Mouse (Mus musculus): ENCODE measurements around the gene Plcd3.
A peak's percentile ranks its signal among the peaks of the same experiment; 100 is the strongest.

Plcd3 gene

GRCm38 (mm10) chr11:103117591-103118009, 16.1 kb upstream of the Plcd3 start:
- DNase-seq (ENCODE audit: low spot score) = peak; percentile 62

GRCm38 (mm10) chr11:103116959-103117590, 15.6 kb upstream of the Plcd3 start:
- DNase-seq (ENCODE audit: low spot score) = peak; percentile 78

GRCm38 (mm10) chr11:103116008-103116818, 14.8 kb upstream of the Plcd3 start, which contains the start of gene Hexim1:
Gene Hexim1, plus strand, starts transcription at chr11:103116231.
- DNase-seq (ENCODE audit: low spot score) = peak; percentile 100

- DNase-seq (ENCODE audit: low spot score) = peak; percentile 82
These were observed 13.9 kb upstream of the Plcd3 start for GRCm38 (mm10) chr11:103115163-103116007.

DNA sequence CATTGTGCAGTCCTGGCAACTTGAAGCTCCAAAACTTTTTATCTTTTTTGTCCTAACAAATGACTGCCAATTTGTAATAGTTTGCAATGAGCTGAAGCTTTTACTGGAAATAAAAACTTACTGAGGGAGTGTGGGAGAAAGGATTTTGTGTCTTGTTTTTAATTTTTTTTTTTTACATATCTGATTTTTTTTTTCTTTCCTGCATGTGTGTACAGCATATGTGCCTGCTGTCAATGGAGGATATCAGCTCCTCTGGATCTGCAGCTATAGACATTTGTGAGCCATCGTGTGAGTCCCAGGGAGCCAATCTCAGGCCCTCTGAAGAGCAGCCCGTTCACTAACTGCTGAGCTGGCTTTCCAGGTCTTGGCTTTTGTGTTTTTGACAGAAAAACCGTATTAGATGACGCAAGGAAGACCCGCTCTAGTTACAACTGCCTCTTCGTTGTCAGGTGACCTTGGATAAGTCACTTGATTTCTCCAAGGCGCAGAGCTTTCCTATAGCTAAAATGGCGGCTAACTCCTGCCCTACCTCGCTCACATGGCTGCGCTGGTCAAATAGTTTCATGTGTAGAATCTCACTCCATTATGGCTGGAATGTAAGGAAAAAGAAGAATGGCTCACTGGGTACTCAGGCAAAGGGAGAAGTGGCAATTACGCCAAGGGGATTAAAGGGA, 12.9 kb upstream of the Plcd3 start:
- no peak for DNase-seq (ENCODE audit: low spot score)

- DNase-seq (ENCODE audit: low spot score) = peak; percentile 12
These were observed 12.3 kb upstream of the Plcd3 start for GRCm38 (mm10) chr11:103113771-103114170.

DNA sequence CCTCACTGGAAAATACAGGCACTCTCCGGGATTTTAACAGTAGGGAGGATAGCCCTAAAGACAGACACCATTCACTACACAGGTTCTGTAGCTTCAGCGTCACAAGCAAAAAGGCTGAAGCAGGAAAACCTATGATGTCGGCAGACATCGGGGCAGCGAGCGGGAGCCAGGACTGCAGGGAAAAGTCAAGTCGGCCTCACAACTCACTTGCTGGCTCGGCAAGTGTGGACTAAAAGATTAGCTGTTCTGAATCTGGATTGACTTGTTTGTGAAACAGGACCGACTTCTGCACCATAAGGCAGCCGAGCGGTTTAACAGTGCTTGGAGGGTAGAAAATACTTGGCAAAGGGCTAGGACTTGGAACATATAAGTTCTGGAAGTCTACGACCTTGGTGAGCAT, 11.5 kb upstream of the Plcd3 start:
- DNase-seq (ENCODE audit: low spot score) = peak; percentile 40

DNA sequence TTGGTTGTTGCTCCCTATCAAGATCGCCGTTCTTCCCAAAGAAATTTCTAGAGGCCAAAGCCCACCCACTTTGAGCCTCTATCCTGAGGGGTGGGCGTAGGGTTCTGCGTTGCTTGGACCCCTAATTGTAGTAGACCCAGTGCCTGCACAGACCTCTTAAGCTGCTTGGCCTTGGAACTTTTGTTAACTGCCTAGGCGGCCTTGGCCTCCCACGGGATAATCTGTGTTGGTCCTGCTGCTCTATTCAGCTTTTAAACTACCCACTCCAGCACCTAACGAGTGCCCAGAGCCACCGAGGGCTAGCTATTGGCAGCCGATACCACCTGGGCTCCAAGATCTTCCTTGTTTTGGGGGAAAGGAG, 11.1 kb upstream of the Plcd3 start:
- DNase-seq (ENCODE audit: low spot score) = no peak

DNA sequence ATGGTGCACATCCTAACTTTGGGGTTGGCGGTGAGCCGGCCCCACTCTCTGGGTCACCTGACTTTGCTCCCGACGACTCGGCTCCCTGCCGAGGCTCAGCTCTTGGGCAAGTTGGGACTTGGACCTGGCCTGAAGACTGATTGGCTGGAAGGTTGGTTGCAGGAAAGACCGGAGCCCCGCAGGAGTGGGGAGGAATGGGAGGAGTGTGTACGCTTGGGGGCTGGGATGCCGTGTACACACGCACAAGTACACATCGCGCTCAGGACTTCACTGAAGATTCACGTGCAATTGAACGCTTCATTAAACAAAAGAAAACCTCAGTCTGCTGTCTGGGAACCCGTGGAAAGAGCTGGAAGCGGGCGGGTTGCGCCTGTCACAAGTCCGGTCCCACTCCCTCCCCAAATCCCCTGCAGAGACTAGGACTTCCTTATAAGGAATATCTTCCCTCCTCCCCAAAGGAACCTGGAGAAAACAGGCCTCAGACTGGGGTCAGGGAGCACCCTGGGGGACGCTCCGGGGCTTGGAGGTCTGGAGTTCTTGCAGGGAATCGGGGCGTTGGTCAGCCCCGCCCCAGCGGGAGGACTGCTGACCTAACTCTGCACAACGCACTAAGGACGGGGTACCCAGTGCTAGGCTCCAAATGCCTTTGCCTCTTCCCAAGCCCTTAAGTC, 10.6 kb upstream of the Plcd3 start:
- DNase-seq (ENCODE audit: low spot score) = peak; percentile 92

GRCm38 (mm10) chr11:103111301-103111700, 9.8 kb upstream of the Plcd3 start:
- no peak for DNase-seq (ENCODE audit: low spot score)

- DNase-seq (ENCODE audit: low spot score) = no peak
These were observed 4.9 kb upstream of the Plcd3 start for GRCm38 (mm10) chr11:103106386-103106785.

DNA sequence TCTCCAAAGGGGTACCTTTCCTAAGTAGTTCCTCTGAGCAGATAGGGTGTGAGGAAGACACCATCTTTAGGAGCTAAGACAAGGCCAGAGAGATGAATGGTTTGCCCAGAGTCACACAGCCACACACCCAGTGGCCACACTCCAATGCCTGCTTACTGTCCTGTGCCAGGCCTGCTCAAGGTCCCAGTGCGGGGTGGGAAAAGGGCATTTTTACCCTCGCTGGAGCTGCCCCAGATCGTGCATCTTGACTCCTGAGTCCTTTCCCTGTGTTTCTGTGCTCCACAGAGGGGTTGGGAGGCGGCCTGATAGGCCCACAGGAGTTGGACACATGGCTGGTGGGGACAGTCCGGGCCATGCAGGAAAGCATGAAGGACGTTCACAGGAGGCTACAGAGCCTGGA, 4.4 kb upstream of the Plcd3 start:
- DNase-seq (ENCODE audit: low spot score) = no peak

GRCm38 (mm10) chr11:103105180-103105725, 3.8 kb upstream of the Plcd3 start:
- DNase-seq (ENCODE audit: low spot score) = no peak

GRCm38 (mm10) chr11:103104469-103104868, 3.0 kb upstream of the Plcd3 start:
- DNase-seq (ENCODE audit: low spot score) = peak; percentile 43

- DNase-seq (ENCODE audit: low spot score) = no peak
These were observed 2.2 kb upstream of the Plcd3 start for GRCm38 (mm10) chr11:103103621-103104020.

- peak; percentile 97 for DNase-seq (ENCODE audit: low spot score)
These were observed 1.4 kb upstream of the Plcd3 start for GRCm38 (mm10) chr11:103102725-103103349.

DNA sequence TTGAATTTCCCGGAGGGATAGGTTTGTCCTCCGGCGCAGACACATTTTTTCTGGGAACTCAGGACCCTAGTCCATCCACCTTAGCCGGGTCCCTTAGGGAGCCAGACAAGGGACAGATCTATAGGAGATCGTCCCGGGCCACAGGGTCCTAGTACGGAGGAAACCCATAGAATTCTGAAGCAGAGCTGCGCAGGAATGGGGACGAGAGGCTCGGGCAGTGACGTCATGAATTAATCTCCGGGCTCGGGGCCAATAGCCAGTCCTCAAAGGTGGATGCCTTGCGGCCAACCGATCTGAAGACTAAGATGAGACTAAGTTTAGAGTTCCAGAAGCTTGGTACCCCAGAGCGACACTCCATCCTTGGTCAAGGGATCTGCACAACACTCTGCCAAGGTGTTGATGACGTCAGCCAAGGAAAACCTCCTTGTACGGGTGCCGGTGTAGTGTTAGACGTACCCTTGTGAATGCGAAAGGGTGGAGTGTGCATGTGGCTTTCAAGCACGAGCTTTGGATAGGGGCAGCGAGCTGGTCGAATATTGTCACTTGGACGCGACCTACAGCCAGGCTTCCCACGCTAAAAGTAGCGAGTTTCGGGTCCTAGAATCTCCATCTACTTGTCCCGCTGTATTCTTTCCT, 526 bp upstream of the Plcd3 start:
- peak; percentile 83 for DNase-seq (ENCODE audit: low spot score)

- DNase-seq (ENCODE audit: low spot score) = no peak
These were observed 1.1 kb downstream of the Plcd3 start for GRCm38 (mm10) chr11:103100361-103100760.

DNA sequence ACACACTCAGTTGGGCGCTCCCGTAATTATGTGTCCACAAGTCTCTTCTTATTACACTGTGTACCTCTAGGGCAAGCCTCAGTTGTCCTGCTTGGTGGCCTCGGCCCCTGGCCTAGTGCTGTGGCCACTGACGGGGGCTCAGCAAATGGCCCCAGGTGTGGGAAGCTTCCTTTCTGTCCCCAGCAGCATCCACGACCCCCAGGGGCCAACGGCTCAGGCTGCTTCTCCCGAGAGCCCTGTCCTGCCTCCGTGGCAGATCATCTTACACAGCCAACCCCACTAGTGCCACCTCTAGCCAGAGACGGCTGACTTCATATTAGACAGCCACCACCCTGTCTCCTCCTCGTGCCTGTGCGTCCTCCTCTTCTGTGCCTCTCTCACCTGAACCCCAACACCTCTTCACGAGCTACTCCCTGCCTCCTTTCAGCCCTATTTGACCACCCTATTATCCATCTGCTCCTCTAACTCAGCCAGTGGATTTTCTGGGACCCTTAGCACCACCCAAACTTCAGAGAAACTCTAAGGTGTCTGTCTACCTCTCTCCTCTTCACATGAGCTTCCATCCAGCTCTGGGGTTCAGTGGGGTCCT, 2.0 kb downstream of the Plcd3 start:
- DNase-seq (ENCODE audit: low spot score) = no peak
